13 mouse cellular contexts compared by ENCODE assay signal in the genomic region with DNA sequence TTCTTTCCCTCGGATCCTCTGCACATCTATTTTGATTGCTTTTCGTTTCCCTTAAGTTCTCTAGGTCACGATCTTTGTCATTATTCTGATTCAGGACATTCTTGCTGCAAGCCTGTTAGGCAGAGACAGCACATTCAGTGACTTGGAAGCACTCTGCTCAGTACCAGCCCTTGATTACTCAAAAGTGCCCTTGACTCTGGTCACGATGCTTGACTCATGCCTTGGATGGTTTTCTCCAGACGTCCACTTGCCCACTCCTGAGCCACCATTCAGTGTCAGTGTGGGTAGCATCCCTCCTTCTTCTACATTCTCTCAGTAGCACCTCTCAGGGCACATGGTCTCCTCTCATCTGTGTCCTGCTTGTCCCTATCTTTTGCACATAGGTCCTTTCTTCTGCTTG.
"Had no signal": no experiment of that assay in that cellular context is flagged by ENCODE, and none has a peak within 500 bp of the region (broad histone marks: within the 10 kb centered on the region; RNA-seq: fewer than 3 reads in every experiment).

No protein-coding gene starts in this region.

- DNase-seq: kidney, postnatal 25 days; layer of hippocampus, adult 9-11 months; liver; liver, embryonic 13.5 days; lung, embryonic 14.5 days; retina, postnatal 1 day; right cerebral cortex, postnatal 25 days; spleen, adult 18-20 months; thymus, adult 18-20 months; thymus, postnatal 36 days had no signal

- ATAC-seq: lung, postnatal 0 days; midbrain, embryonic 13.5 days; midbrain, embryonic 16.5 days had no signal
